Mouse (Mus musculus) urinary bladder, postnatal 25 days (tissue): ENCODE measurements at regions not wholly inside any gene's neighbourhood (a gene's known extent, or its start where the extent isn't known, plus 50 kb on each side); places are given as distances from the start of the nearest gene placed in this dataset.
A peak's percentile ranks its signal among the peaks of the same experiment; 100 is the strongest.

Experiments
- DNase-seq: peaks from one replicate; pipeline ENCODE4 v3.0.0; 2022; ENCODE audit warnings: low spot score

GRCm38 (mm10) chr10:66909905-66910681 lies 185.8 kb upstream of the Jmjd1c start:
- no peak for DNase-seq

GRCm38 (mm10) chr10:66911261-66911911 lies 184.5 kb upstream of the Jmjd1c start:
- DNase-seq = no peak

GRCm38 (mm10) chr10:66912440-66912839 lies 183.5 kb upstream of the Jmjd1c start:
- no peak for DNase-seq

GRCm38 (mm10) chr10:66913187-66913586 lies 182.7 kb upstream of the Jmjd1c start:
- no peak for DNase-seq

- no peak for DNase-seq
Observed at GRCm38 (mm10) chr10:66913627-66914026, 182.3 kb upstream of the Jmjd1c start.

GRCm38 (mm10) chr10:66914288-66914975 lies 181.5 kb upstream of the Jmjd1c start:
- DNase-seq = no peak

GRCm38 (mm10) chr10:66915801-66916200 lies 180.1 kb upstream of the Jmjd1c start:
- DNase-seq = no peak

GRCm38 (mm10) chr10:66917725-66918124 lies 178.2 kb upstream of the Jmjd1c start:
- DNase-seq = no peak

- no peak for DNase-seq
Observed at GRCm38 (mm10) chr10:66918713-66919112, 177.2 kb upstream of the Jmjd1c start.

- DNase-seq = peak; percentile 76
Observed at GRCm38 (mm10) chr10:66919953-66920760, 175.8 kb upstream of the Jmjd1c start.

- DNase-seq = peak; percentile 83
Observed at GRCm38 (mm10) chr10:66920761-66921684, 174.9 kb upstream of the Jmjd1c start.

GRCm38 (mm10) chr10:66921776-66922175 lies 174.1 kb upstream of the Jmjd1c start:
- no peak for DNase-seq

- DNase-seq = no peak
Observed at GRCm38 (mm10) chr10:66922314-66922713, 173.6 kb upstream of the Jmjd1c start.

- no peak for DNase-seq
Observed at GRCm38 (mm10) chr10:66923947-66924346, 172.0 kb upstream of the Jmjd1c start.

GRCm38 (mm10) chr10:66924418-66924817 lies 171.5 kb upstream of the Jmjd1c start:
- DNase-seq = no peak

GRCm38 (mm10) chr10:66925553-66926127 lies 170.3 kb upstream of the Jmjd1c start:
- no peak for DNase-seq

GRCm38 (mm10) chr10:66927651-66928050 lies 168.3 kb upstream of the Jmjd1c start:
- DNase-seq = no peak

- no peak for DNase-seq
Observed at GRCm38 (mm10) chr10:66928211-66928990, 167.5 kb upstream of the Jmjd1c start.

- DNase-seq = no peak
Observed at GRCm38 (mm10) chr10:66930563-66930962, 165.4 kb upstream of the Jmjd1c start.

GRCm38 (mm10) chr10:66931505-66931904 lies 164.4 kb upstream of the Jmjd1c start:
- no peak for DNase-seq
